Mouse (Mus musculus) brown adipose tissue, adult 24 weeks (tissue): Measurements from ENCODE around the gene Gm11168. TPM values are rescaled to one million over a fixed set of nuclear protein-coding genes. Genes with fewer than 3 reads are reported as not detected.
"Not testable (repeated sequence)": the region's sequence is repeated elsewhere in the genome, so short reads cannot be mapped to it uniquely, and the experiment has no call there.

Experiments used
- H3K27ac ChIP-seq: fragments of 200-500 bp; replicated peaks from 2 replicates; pipeline ENCODE4 v1.5.1; 2012; ENCODE audit warnings: low read depth, mild to moderate bottlenecking, low read length
- H3K4me1 ChIP-seq: fragments of 200-500 bp; 2 replicates; pipeline ENCODE4 v1.6.1; 2012; ENCODE audit warnings: low read length, mixed read lengths; ENCODE audit not compliant: control insufficient read depth, insufficient read depth, insufficient read length
- H3K4me3 ChIP-seq: fragments of 200-500 bp; 2 replicates; pipeline ENCODE4 v1.5.1; 2012; ENCODE audit warnings: low read depth, mild to moderate bottlenecking, low read length, moderate library complexity; ENCODE audit not compliant: insufficient read depth
- polyA plus RNA-seq: library from polyadenylated mRNA; stranded (reverse); fragments of >200 nt; gene quantifications from 2 replicates; pipeline ENCODE4 v1.2.4, GENCODE M21; 2012; ENCODE audit not compliant: missing spikeins, insufficient read depth, insufficient read length

Gene Gm11168
- polyA plus RNA-seq, 1 experiment: 4.2 TPM

GRCm38 (mm10) chr9:3038161-3038560 is 35.0 kb downstream of the Gm11168 start:
- H3K27ac ChIP-seq, H3K4me1 ChIP-seq, H3K4me3 ChIP-seq: not testable (repeated sequence)

Other genes with a start within 250 kb of the Gm11168 start
- 1.9 TPM in 1 of 2 replicates, not detected in the other for gene Gm10722, start 2.4 kb upstream of the Gm11168 start, polyA plus RNA-seq
- gene Gm10721, start 9.8 kb downstream of the Gm11168 start, polyA plus RNA-seq: not detected in 2 replicates
- not detected in 2 replicates for gene Gm10720, start 12.3 kb downstream of the Gm11168 start, polyA plus RNA-seq
- gene Gm10719, start 14.1 kb downstream of the Gm11168 start, polyA plus RNA-seq: 3.7 and 4.8 TPM in 2 replicates
- not detected in 2 replicates for gene Gm10718, start 20.2 kb downstream of the Gm11168 start, polyA plus RNA-seq
- gene Gm10717, start 22.1 kb downstream of the Gm11168 start, polyA plus RNA-seq: 4.8 and 8.6 TPM in 2 replicates
- not detected in 2 replicates for gene Gm17535, start 31.3 kb downstream of the Gm11168 start, polyA plus RNA-seq
- gene Gm10715, start 33.5 kb downstream of the Gm11168 start, polyA plus RNA-seq: not detected in 2 replicates